Mouse (Mus musculus): ENCODE data around the gene Atp6v1g1.

DNA sequence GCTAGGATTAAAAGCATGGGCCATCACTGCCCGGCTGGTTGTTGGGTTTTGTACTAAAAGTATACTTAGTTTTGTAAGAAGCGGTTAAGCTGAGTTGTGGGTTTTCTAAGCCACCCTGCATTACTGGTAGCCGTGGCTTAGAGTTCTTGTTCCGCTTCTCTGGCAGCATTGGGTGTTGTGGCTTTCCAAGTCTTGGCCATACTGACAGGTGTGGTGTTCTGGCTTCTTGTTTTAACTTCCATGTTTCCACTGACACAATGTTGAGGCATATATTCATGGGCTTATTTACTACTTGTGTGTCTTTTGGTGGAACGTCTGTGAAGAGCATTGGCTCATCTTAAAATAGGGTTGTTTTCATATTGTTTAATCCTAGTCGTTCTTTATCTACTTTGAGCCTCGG is 45.4 kb downstream of the Atp6v1g1 start:
- TF ChIP-seq CTCF (conservative IDR thresholded peaks at IDR 0.05; ENCODE audit: insufficient read depth, insufficient read length, low read depth, low read length) (no peak), POLR2A (IDR thresholded peaks at IDR 0.05; ENCODE audit: low read depth, low read length) (no peak)
